Mouse (Mus musculus): ENCODE results near the gene Defb29.

Gene Defb29

GRCm38 (mm10) chr2:152539944-152540710 is at the start of gene Defb29:
Gene Defb29, minus strand, starts transcription at chr2:152540098.
- DNase-seq: no peak

- DNase-seq: no peak
These were observed 49.1 kb upstream of the Defb29 start for GRCm38 (mm10) chr2:152589021-152589420.

- DNase-seq: no peak
These were observed 48.6 kb upstream of the Defb29 start for GRCm38 (mm10) chr2:152588450-152588849.

GRCm38 (mm10) chr2:152586926-152587560 is 47.1 kb upstream of the Defb29 start:
- DNase-seq: no peak

GRCm38 (mm10) chr2:152580612-152581011 is 40.7 kb upstream of the Defb29 start:
- DNase-seq: no peak

GRCm38 (mm10) chr2:152580107-152580506 is 40.2 kb upstream of the Defb29 start, which contains the start of gene Defb19:
Gene Defb19, minus strand, starts transcription at chr2:152580312.
- no peak for DNase-seq

GRCm38 (mm10) chr2:152573484-152573883 is 33.6 kb upstream of the Defb29 start:
- DNase-seq: no peak

- DNase-seq: no peak
These were observed 32.4 kb upstream of the Defb29 start, which contains the start of gene Defb21 for GRCm38 (mm10) chr2:152572114-152572794. Gene Defb21, plus strand, starts transcription at chr2:152572744.

GRCm38 (mm10) chr2:152570313-152570712 is 30.4 kb upstream of the Defb29 start:
- no peak for DNase-seq

- no peak for DNase-seq
These were observed 30.0 kb upstream of the Defb29 start for GRCm38 (mm10) chr2:152569881-152570280.

GRCm38 (mm10) chr2:152569038-152569437 is 29.1 kb upstream of the Defb29 start, which contains the start of gene Gm17416:
Gene Gm17416, plus strand, starts transcription at chr2:152569338.
- no peak for DNase-seq

GRCm38 (mm10) chr2:152556655-152557054 is 16.8 kb upstream of the Defb29 start:
- DNase-seq: no peak

- DNase-seq: peak; percentile 8
These were observed 14.0 kb upstream of the Defb29 start for GRCm38 (mm10) chr2:152553774-152554423.

GRCm38 (mm10) chr2:152548124-152548523 is 8.2 kb upstream of the Defb29 start:
- no peak for DNase-seq

GRCm38 (mm10) chr2:152544691-152545090 is 4.8 kb upstream of the Defb29 start:
- peak; percentile 19 for DNase-seq

- DNase-seq: no peak
These were observed 3.6 kb upstream of the Defb29 start for GRCm38 (mm10) chr2:152543478-152543877.

- DNase-seq: no peak
These were observed 3.0 kb upstream of the Defb29 start for GRCm38 (mm10) chr2:152542897-152543296.

- DNase-seq: no peak
These were observed 2.1 kb upstream of the Defb29 start for GRCm38 (mm10) chr2:152541979-152542378.

- no peak for DNase-seq
These were observed 21.9 kb downstream of the Defb29 start, which contains the start of gene Defb28 for GRCm38 (mm10) chr2:152517981-152518380. Gene Defb28, plus strand, starts transcription at chr2:152518255.

- no peak for DNase-seq
These were observed 23.8 kb downstream of the Defb29 start for GRCm38 (mm10) chr2:152516084-152516483.

- DNase-seq: no peak
These were observed 28.3 kb downstream of the Defb29 start, which contains the start of gene Defb26 for GRCm38 (mm10) chr2:152511592-152511991. Gene Defb26, minus strand, starts transcription at chr2:152511692.

- DNase-seq: no peak
These were observed 35.9 kb downstream of the Defb29 start for GRCm38 (mm10) chr2:152503950-152504349.

GRCm38 (mm10) chr2:152500863-152501229 is 39.1 kb downstream of the Defb29 start:
- no peak for DNase-seq
